Mouse (Mus musculus) bone marrow, adult 2 months (tissue): Measurements from ENCODE around the gene Tmcc3. TPM values are rescaled to one million over a fixed set of nuclear protein-coding genes. Genes with fewer than 3 reads are reported as not detected.
A peak's percentile ranks its signal among the peaks of the same experiment; 100 is the strongest.

Source experiments
- H3K27ac ChIP-seq: fragments of 200-500 bp; 2 replicates; pipeline ENCODE4 v1.5.1; 2012; ENCODE audit warnings: low read depth, mild to moderate bottlenecking, control low read depth, inconsistent platforms, low read length; ENCODE audit not compliant: control insufficient read depth, poor library complexity, insufficient read depth
- H3K4me1 ChIP-seq: fragments of 200-500 bp; 2 replicates; pipeline ENCODE4 v1.6.1; 2011; ENCODE audit warnings: low read length; ENCODE audit not compliant: control insufficient read depth, insufficient read depth
- H3K4me3 ChIP-seq: fragments of 200-500 bp; replicated peaks from 2 replicates; pipeline ENCODE3; 2011; ENCODE audit warnings: mild to moderate bottlenecking, low read depth, low read length, control low read depth; ENCODE audit not compliant: control insufficient read depth
- CTCF ChIP-seq: fragments of 200-500 bp; IDR thresholded peaks from 2 replicates; pipeline ENCODE4 v1.5.1; 2011; ENCODE audit warnings: low read length, control low read depth; ENCODE audit not compliant: control insufficient read depth, insufficient read depth
- POLR2A ChIP-seq: fragments of 200-500 bp; IDR thresholded peaks from 2 replicates; pipeline ENCODE4 v1.6.1; 2011; ENCODE audit warnings: low read depth, mild to moderate bottlenecking, control low read depth, low read length, borderline replicate concordance; ENCODE audit not compliant: control insufficient read depth
- WGBS: fragments of 180-500 bp; shearing (Covaris S2); methylation state at CpG from one replicate; pipeline ENCODE4 v1.1.7; 2018; 5-methylcytosine and 5-hydroxymethylcytosine counted together
- polyA plus RNA-seq: library from polyadenylated mRNA; stranded (reverse); fragments of >200 nt; gene quantifications from 2 replicates; pipeline ENCODE4 v1.2.4, GENCODE M21; 2011; ENCODE audit warnings: low replicate concordance; ENCODE audit not compliant: missing spikeins, insufficient read depth, insufficient read length

The Tmcc3 gene
- polyA plus RNA-seq, 1 experiment = 5.9 TPM

- TF ChIP-seq POLR2A (no peak), CTCF (no peak)
- WGBS = 77% methylated on average over 2 of the region's 2 CpGs
- H3K27ac ChIP-seq = no peak overlapping the region
- no peak overlapping the region for H3K4me3 ChIP-seq
- H3K4me1 ChIP-seq = no peaks in the 10 kb centered on the region; the same call in 1 of the 2 replicates
Measured at GRCm38 (mm10) chr10:94555394-94555793, 243.6 kb downstream of the Tmcc3 start.

GRCm38 (mm10) chr10:94557428-94558149, 245.8 kb downstream of the Tmcc3 start:
- Histone ChIP-seq H3K4me1 (no peaks in the 10 kb centered on the region; the same call in 1 of the 2 replicates), H3K27ac (no peak overlapping the region), H3K4me3 (no peak overlapping the region)
- TF ChIP-seq POLR2A = no peak
- TF ChIP-seq CTCF = no peak
- 67% methylated on average over 6 of the region's 6 CpGs for WGBS

- no peak overlapping the region for H3K4me3 ChIP-seq
- no peaks in the 10 kb centered on the region for H3K4me1 ChIP-seq
- TF ChIP-seq CTCF (no peak), POLR2A (no peak)
- no peak overlapping the region for H3K27ac ChIP-seq
- 68% methylated on average over 7 of the region's 7 CpGs for WGBS
Measured at GRCm38 (mm10) chr10:94558826-94559225, 247.1 kb downstream of the Tmcc3 start.

- 65% methylated on average over 7 of the region's 7 CpGs for WGBS
Measured at GRCm38 (mm10) chr10:94561351-94561750, 249.6 kb downstream of the Tmcc3 start.

GRCm38 (mm10) chr10:94562188-94562587, 250.4 kb downstream of the Tmcc3 start:
- WGBS = 19% methylated on average over 1 of the region's 1 CpGs
- peak; percentile 55 for TF ChIP-seq CTCF
- TF ChIP-seq POLR2A = no peak
- H3K27ac ChIP-seq = no peak overlapping the region
- H3K4me1 ChIP-seq = no peaks in the 10 kb centered on the region
- H3K4me3 ChIP-seq = no peak overlapping the region

More at GRCm38 (mm10) chr10:94561351-94561750, 249.6 kb downstream of the Tmcc3 start:
- Histone ChIP-seq H3K4me1 (no peaks in the 10 kb centered on the region), H3K27ac (no peak overlapping the region), H3K4me3 (no peak overlapping the region)
- TF ChIP-seq POLR2A (no peak), CTCF (no peak)

GRCm38 (mm10) chr10:94562991-94563390, 251.2 kb downstream of the Tmcc3 start:
- H3K4me3 ChIP-seq = no peak overlapping the region
- 80% methylated on average over 3 of the region's 3 CpGs for WGBS
- TF ChIP-seq CTCF (no peak), POLR2A (no peak)
- no peaks in the 10 kb centered on the region for H3K4me1 ChIP-seq
- no peak overlapping the region for H3K27ac ChIP-seq

- Histone ChIP-seq H3K27ac (no peak overlapping the region), H3K4me3 (no peak overlapping the region), H3K4me1 (no peaks in the 10 kb centered on the region)
- TF ChIP-seq POLR2A (no peak), CTCF (no peak)
- WGBS = 39% methylated on average over 7 of the region's 7 CpGs
Measured at GRCm38 (mm10) chr10:94565410-94566221, 253.9 kb downstream of the Tmcc3 start.

GRCm38 (mm10) chr10:94566222-94566868, 254.6 kb downstream of the Tmcc3 start:
- 70% methylated on average over 21 of the region's 21 CpGs for WGBS
- TF ChIP-seq CTCF = no peak
- TF ChIP-seq POLR2A = no peak
- H3K4me3 ChIP-seq = no peak overlapping the region
- H3K27ac ChIP-seq = no peak overlapping the region
- no peaks in the 10 kb centered on the region for H3K4me1 ChIP-seq
